Mouse (Mus musculus): ENCODE data around the gene Nrarp.

The Nrarp gene

GRCm38 (mm10) chr2:25196172-25196954, 15.8 kb downstream of the Nrarp start, which contains the start of gene Tor4a:
Gene Tor4a (minus strand): TSS chr2:25196886.
- DNase-seq (ENCODE audit: low spot score in 2 of 2) = no peak

- no peak for DNase-seq (ENCODE audit: low spot score in 2 of 2)
These were observed 16.6 kb downstream of the Nrarp start for GRCm38 (mm10) chr2:25197191-25197590.

GRCm38 (mm10) chr2:25197946-25198345, 17.4 kb downstream of the Nrarp start:
- DNase-seq (ENCODE audit: low spot score in 2 of 2) = no peak

- DNase-seq (ENCODE audit: low spot score in 2 of 2) = no peak
These were observed 20.1 kb downstream of the Nrarp start for GRCm38 (mm10) chr2:25200631-25201030.

GRCm38 (mm10) chr2:25203631-25204214, 23.2 kb downstream of the Nrarp start:
- no peak for DNase-seq (ENCODE audit: low spot score in 2 of 2)

GRCm38 (mm10) chr2:25207593-25207992, 27.0 kb downstream of the Nrarp start:
- DNase-seq (ENCODE audit: low spot score in 2 of 2) = no peak

GRCm38 (mm10) chr2:25210686-25211085, 30.1 kb downstream of the Nrarp start:
- peak in 1 of 2 experiments; percentile 28 for DNase-seq (ENCODE audit: low spot score in 2 of 2)

- peak; percentile 79 to 86 for DNase-seq (ENCODE audit: low spot score in 2 of 2)
These were observed 30.6 kb downstream of the Nrarp start, which contains the start of gene Nelfb for GRCm38 (mm10) chr2:25211121-25211670. Gene Nelfb (minus strand): TSS chr2:25211489.

- no peak for DNase-seq (ENCODE audit: low spot score in 2 of 2)
These were observed 32.8 kb downstream of the Nrarp start for GRCm38 (mm10) chr2:25213266-25213865.

- DNase-seq (ENCODE audit: low spot score in 2 of 2) = no peak
These were observed 33.9 kb downstream of the Nrarp start, which contains the start of gene Stpg3 for GRCm38 (mm10) chr2:25214444-25214843. Gene Stpg3 (minus strand): TSS chr2:25214637.

GRCm38 (mm10) chr2:25217666-25218065, 37.1 kb downstream of the Nrarp start:
- no peak for DNase-seq (ENCODE audit: low spot score in 2 of 2)

- no peak for DNase-seq (ENCODE audit: low spot score in 2 of 2)
These were observed 37.9 kb downstream of the Nrarp start, which contains the start of gene Fam166a for GRCm38 (mm10) chr2:25218445-25218844. Gene Fam166a (plus strand): TSS chr2:25218745.

- no peak for DNase-seq (ENCODE audit: low spot score in 2 of 2)
These were observed 40.8 kb downstream of the Nrarp start for GRCm38 (mm10) chr2:25221331-25221772.

GRCm38 (mm10) chr2:25223681-25224491, 43.3 kb downstream of the Nrarp start:
- peak; percentile 73 to 75 for DNase-seq (ENCODE audit: low spot score in 2 of 2)

GRCm38 (mm10) chr2:25224492-25224765, 43.9 kb downstream of the Nrarp start, which contains the start of gene Tubb4b:
Gene Tubb4b (minus strand): TSS chr2:25224702.
- no peak for DNase-seq (ENCODE audit: low spot score in 2 of 2)

GRCm38 (mm10) chr2:25224766-25225752, 44.5 kb downstream of the Nrarp start:
- peak; percentile 99 for DNase-seq (ENCODE audit: low spot score in 2 of 2)

GRCm38 (mm10) chr2:25225811-25226379, 45.3 kb downstream of the Nrarp start:
- DNase-seq (ENCODE audit: low spot score in 2 of 2) = no peak

- DNase-seq (ENCODE audit: low spot score in 2 of 2) = peak; percentile 31 to 44
These were observed 46.3 kb downstream of the Nrarp start for GRCm38 (mm10) chr2:25226864-25227263.

- DNase-seq (ENCODE audit: low spot score in 2 of 2) = no peak
These were observed 46.8 kb downstream of the Nrarp start for GRCm38 (mm10) chr2:25227406-25227805.

- peak; percentile 81 to 86 for DNase-seq (ENCODE audit: low spot score in 2 of 2)
These were observed 47.9 kb downstream of the Nrarp start for GRCm38 (mm10) chr2:25228431-25228889.

All from right cerebral cortex, adult 2 months (tissue).